Mouse (Mus musculus) heart, adult 2 months (tissue): ENCODE measurements around the gene Ssbp2.

ENCODE experiments used
- CTCF ChIP-seq: fragments of 200-600 bp; IDR thresholded peaks from 2 replicates; pipeline ENCODE4 v1.8.1; 2022; ENCODE audit warnings: antibody characterized with exemption, mild to moderate bottlenecking, moderate library complexity
- EP300 ChIP-seq: fragments of 200-500 bp; IDR thresholded peaks from 2 replicates; pipeline ENCODE4 v1.6.1; 2011; ENCODE audit warnings: low read depth, low read length, control low read depth; ENCODE audit not compliant: insufficient read depth

- no peak for TF ChIP-seq EP300
- no peak for TF ChIP-seq CTCF
Observed at GRCm38 (mm10) chr13:91582212-91582611, 122.1 kb downstream of the Ssbp2 start.
